Mouse (Mus musculus): ENCODE measurements around the gene Irx4. TPM values are rescaled to one million over a fixed set of nuclear protein-coding genes. Genes with fewer than 3 reads are reported as not detected.

Gene Irx4
- total and polyA plus RNA-seq, 3 experiments: not detected

GRCm38 (mm10) chr13:73269891-73270290 is 9.6 kb downstream of the Irx4 start:
- Histone ChIP-seq H3K27me3 (ENCODE audit: control insufficient read depth in 1 of 2, insufficient read depth in 2 of 2, low read length in 2 of 2) (no peaks in the 10 kb centered on the region), H3K9ac (ENCODE audit: control insufficient read depth, low read depth, low read length, poor library complexity, severe bottlenecking) (no peak overlapping the region), H3K27ac (ENCODE audit: control insufficient read depth, low read depth, low read length) (no peak overlapping the region), H3K4me3 (ENCODE audit: control insufficient read depth in 1 of 2, insufficient read depth in 1 of 2, low read depth in 2 of 2, low read length in 2 of 2) (no peak overlapping the region), H3K36me3 (ENCODE audit: control insufficient read depth in 1 of 2, insufficient read depth in 2 of 2, low read length in 2 of 2) (no peaks in the 10 kb centered on the region), H3K79me2 (ENCODE audit: control insufficient read depth, insufficient read depth, low read length, poor library complexity) (no peaks in the 10 kb centered on the region), H3K4me1 (ENCODE audit: control insufficient read depth in 1 of 2, insufficient read depth in 2 of 2, low read length in 2 of 2) (no peaks in the 10 kb centered on the region), H3K9me3 (replicated peaks; ENCODE audit: insufficient read depth, low read length) (no peaks in the 10 kb centered on the region)
- no peak for DNase-seq (ENCODE audit: low read depth, low spot score)
- TF ChIP-seq MAX (IDR thresholded peaks at IDR 0.05; ENCODE audit: low read length) (no peak), ETS1 (IDR thresholded peaks at IDR 0.05; ENCODE audit: low read depth, low read length) (no peak), CHD1 (IDR thresholded peaks at IDR 0.05; ENCODE audit: low read depth, low read length) (no peak), MXI1 (IDR thresholded peaks at IDR 0.05; ENCODE audit: low read depth, low read length) (no peak)

GRCm38 (mm10) chr13:73270451-73271081 is 10.3 kb downstream of the Irx4 start:
- Histone ChIP-seq H3K27ac (ENCODE audit: control insufficient read depth, low read depth, low read length) (no peak overlapping the region), H3K9ac (ENCODE audit: control insufficient read depth, low read depth, low read length, poor library complexity, severe bottlenecking) (no peak overlapping the region), H3K4me1 (ENCODE audit: control insufficient read depth in 1 of 2, insufficient read depth in 2 of 2, low read length in 2 of 2) (no peaks in the 10 kb centered on the region), H3K36me3 (ENCODE audit: control insufficient read depth in 1 of 2, insufficient read depth in 2 of 2, low read length in 2 of 2) (no peaks in the 10 kb centered on the region), H3K9me3 (replicated peaks; ENCODE audit: insufficient read depth, low read length) (no peaks in the 10 kb centered on the region), H3K27me3 (ENCODE audit: control insufficient read depth in 1 of 2, insufficient read depth in 2 of 2, low read length in 2 of 2) (no peaks in the 10 kb centered on the region), H3K79me2 (ENCODE audit: control insufficient read depth, insufficient read depth, low read length, poor library complexity) (no peaks in the 10 kb centered on the region), H3K4me3 (ENCODE audit: control insufficient read depth in 1 of 2, insufficient read depth in 1 of 2, low read depth in 2 of 2, low read length in 2 of 2) (no peak overlapping the region)
- TF ChIP-seq CTCF (IDR thresholded peaks at IDR 0.05 in 2 of 3, conservative IDR thresholded peaks at IDR 0.05 in 1 of 3; ENCODE audit: control insufficient read depth in 1 of 3, insufficient read depth in 1 of 3, low read depth in 2 of 3, low read length in 3 of 3, poor library complexity in 1 of 3, severe bottlenecking in 1 of 3) (no peak), MYB (IDR thresholded peaks at IDR 0.05; ENCODE audit: low read depth, low read length) (no peak), TAL1 (IDR thresholded peaks at IDR 0.05; ENCODE audit: low read length) (no peak), ELF1 (IDR thresholded peaks at IDR 0.05; ENCODE audit: low read depth, low read length) (no peak), SMC3 (IDR thresholded peaks at IDR 0.05; ENCODE audit: low read depth, low read length) (no peak), MAX (IDR thresholded peaks at IDR 0.05; ENCODE audit: low read length) (no peak), JUND (IDR thresholded peaks at IDR 0.05; ENCODE audit: low read depth, low read length) (no peak)
- no peak for DNase-seq (ENCODE audit: low read depth, low spot score)

DNA sequence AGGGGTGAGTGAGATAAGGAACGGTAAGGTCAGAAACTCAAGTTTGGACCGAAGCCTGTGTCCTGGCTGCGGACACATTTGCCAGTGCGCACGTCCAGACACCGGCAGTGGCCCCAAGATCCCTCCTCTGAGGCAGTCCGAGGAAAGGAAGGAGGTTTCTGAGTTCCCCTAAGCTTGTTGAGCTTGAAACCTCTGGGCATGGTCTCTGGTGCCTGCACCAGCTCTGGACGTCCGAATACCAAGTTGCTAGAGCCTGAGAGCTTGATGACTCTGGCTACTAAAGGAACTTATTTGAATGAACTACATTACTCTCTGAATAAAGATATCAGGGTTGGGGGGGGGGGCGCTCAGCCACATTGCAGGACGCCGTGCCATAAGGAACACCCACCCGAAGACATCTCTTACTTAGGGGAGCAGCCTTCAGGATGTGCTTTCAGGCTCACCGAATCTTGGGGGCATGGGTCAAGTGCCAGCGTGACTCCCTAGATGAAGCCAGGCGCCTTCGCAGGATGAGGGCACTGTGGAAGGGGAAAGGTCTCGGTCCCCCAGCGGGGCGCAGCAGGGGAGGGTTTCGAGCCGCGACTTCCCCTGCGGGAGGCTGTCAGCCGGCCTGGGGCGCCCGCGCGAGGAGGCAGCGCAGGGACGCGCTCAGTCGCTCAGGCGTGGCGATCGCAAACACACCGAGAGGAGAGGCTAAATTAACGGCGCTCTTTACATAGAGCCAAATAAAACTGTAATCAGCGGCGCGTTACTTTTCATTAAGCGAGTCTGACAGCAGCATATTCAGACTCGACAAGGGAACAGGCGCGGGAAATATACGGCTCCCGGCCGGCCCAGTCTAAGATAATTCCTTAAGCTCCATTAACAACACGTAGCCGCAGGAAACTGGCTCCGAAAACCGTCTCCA is 11.3 kb downstream of the Irx4 start:
- no peak for DNase-seq (ENCODE audit: low read depth, low spot score)
- no peak overlapping the region for H3K9ac ChIP-seq (ENCODE audit: control insufficient read depth, low read depth, low read length, poor library complexity, severe bottlenecking)
- TF ChIP-seq BHLHE40 (IDR thresholded peaks at IDR 0.05; ENCODE audit: borderline replicate concordance, low read depth, low read length): no peak
- no peak for TF ChIP-seq SMC3 (IDR thresholded peaks at IDR 0.05; ENCODE audit: low read depth, low read length)
- no peak for TF ChIP-seq MYB (IDR thresholded peaks at IDR 0.05; ENCODE audit: low read depth, low read length)
- no peak for TF ChIP-seq USF1 (IDR thresholded peaks at IDR 0.05; ENCODE audit: low read depth, low read length)
- no peak for TF ChIP-seq MAZ (IDR thresholded peaks at IDR 0.05; ENCODE audit: low read depth, low read length)
- no peak for TF ChIP-seq SIN3A (IDR thresholded peaks at IDR 0.05; ENCODE audit: low read length)
- no peak for TF ChIP-seq KAT2A (conservative IDR thresholded peaks at IDR 0.05; ENCODE audit: low read depth, low read length)
- no peak for TF ChIP-seq ZMIZ1 (IDR thresholded peaks at IDR 0.05; ENCODE audit: low read depth, low read length)
- H3K79me2 ChIP-seq (ENCODE audit: control insufficient read depth, insufficient read depth, low read length, poor library complexity): no peaks in the 10 kb centered on the region
- H3K4me1 ChIP-seq (ENCODE audit: control insufficient read depth in 1 of 2, insufficient read depth in 2 of 2, low read length in 2 of 2): no peaks in the 10 kb centered on the region
- H3K27me3 ChIP-seq (ENCODE audit: control insufficient read depth in 1 of 2, insufficient read depth in 2 of 2, low read length in 2 of 2): no peaks in the 10 kb centered on the region
- H3K36me3 ChIP-seq (ENCODE audit: control insufficient read depth in 1 of 2, insufficient read depth in 2 of 2, low read length in 2 of 2): no peaks in the 10 kb centered on the region
- no peak overlapping the region for H3K27ac ChIP-seq (ENCODE audit: control insufficient read depth, low read depth, low read length)
- H3K4me3 ChIP-seq (ENCODE audit: control insufficient read depth in 1 of 2, insufficient read depth in 1 of 2, low read depth in 2 of 2, low read length in 2 of 2): no peak overlapping the region
- H3K9me3 ChIP-seq (replicated peaks; ENCODE audit: insufficient read depth, low read length): no peaks in the 10 kb centered on the region
